Mouse (Mus musculus) left cerebral cortex, postnatal 36 days (tissue): Measurements from ENCODE around the gene Gm13290. TPM values are rescaled to one million over a fixed set of nuclear protein-coding genes. Genes with fewer than 3 reads are reported as not detected.
"Not testable (repeated sequence)": the region's sequence is repeated elsewhere in the genome, so short reads cannot be mapped to it uniquely, and the experiment has no call there.

Experiments
- DNase-seq, 2 experiments: peaks; one replicate each; pipeline ENCODE4 v3.0.0; 2021 to 2022; ENCODE audit warnings: low spot score in 2 of 2, mixed read lengths in 1 of 2
- intact Hi-C: fragments of 180-260 bp; cut with DNase I; formaldehyde crosslinking; loops from one replicate; pipeline ENCODE4 v1.15.1; 2025
- total RNA-seq, 2 experiments: library from RNA; stranded (reverse); gene quantifications; 2 replicates each; pipeline ENCODE4 v1.2.3; 2021

Gm13290 gene
- not detected for total RNA-seq

GRCm38 (mm10) chr4:88773534-88773933 is at the start of gene Gm13290:
TSS of gene Gm13290 (plus strand) at chr4:88773834.
- intact Hi-C loops, DNase-seq: not testable (repeated sequence)

GRCm38 (mm10) chr4:88726727-88727126 is 46.9 kb upstream of the Gm13290 start:
- intact Hi-C loops = no loop called here
- DNase-seq = no peak

GRCm38 (mm10) chr4:88727324-88727723 is 46.3 kb upstream of the Gm13290 start:
- intact Hi-C loops = no loop called here
- DNase-seq = no peak

- intact Hi-C loops = no loop called here
- no peak for DNase-seq
These were observed 35.2 kb upstream of the Gm13290 start for GRCm38 (mm10) chr4:88738480-88738879.

- intact Hi-C loops = no loop called here
- DNase-seq = no peak
These were observed 34.6 kb upstream of the Gm13290 start for GRCm38 (mm10) chr4:88739036-88739435.

GRCm38 (mm10) chr4:88741426-88741825 is 32.2 kb upstream of the Gm13290 start:
- intact Hi-C loops = loop anchor here (10.0 kb wide), 1 partner anchor 47 kb away; the partner anchor contains the start of gene Ifnab
- DNase-seq = no peak

- intact Hi-C loops = loop anchor here (10.0 kb wide), 1 partner anchor 48 kb away; the partner anchor contains the start of gene Ifnab
These were observed 30.8 kb upstream of the Gm13290 start for GRCm38 (mm10) chr4:88742771-88743371.

GRCm38 (mm10) chr4:88744207-88744606 is 29.4 kb upstream of the Gm13290 start:
- no peak for DNase-seq
- intact Hi-C loops = loop anchor here (10.0 kb wide), 1 partner anchor 49 kb away; the partner anchor contains the start of gene Ifnab

More at GRCm38 (mm10) chr4:88742771-88743371, 30.8 kb upstream of the Gm13290 start:
- DNase-seq = no peak

- intact Hi-C loops = loop anchor here (10.0 kb wide), 1 partner anchor 55 kb away; the partner anchor contains the start of gene Ifnab
- DNase-seq = no peak
These were observed 23.7 kb upstream of the Gm13290 start for GRCm38 (mm10) chr4:88749926-88750325.

GRCm38 (mm10) chr4:88754818-88755340 is 18.8 kb upstream of the Gm13290 start, which contains the start of gene Gm13271:
TSS of gene Gm13271 (plus strand) at chr4:88754868.
- DNase-seq = peak; percentile 64 to 65
- intact Hi-C loops = not testable (repeated sequence)

- DNase-seq, intact Hi-C loops: not testable (repeated sequence)
These were observed 16.8 kb upstream of the Gm13290 start for GRCm38 (mm10) chr4:88756581-88757513.

- DNase-seq = peak; percentile 88 to 90
- intact Hi-C loops = not testable (repeated sequence)
These were observed 16.0 kb upstream of the Gm13290 start for GRCm38 (mm10) chr4:88757628-88758031.

- DNase-seq, intact Hi-C loops: not testable (repeated sequence)
These were observed 14.9 kb upstream of the Gm13290 start for GRCm38 (mm10) chr4:88758751-88759150.

- DNase-seq = peak in 1 of 2 experiments; percentile 21
- intact Hi-C loops = not testable (repeated sequence)
These were observed 13.9 kb upstream of the Gm13290 start, which contains the start of gene Gm13283 for GRCm38 (mm10) chr4:88759610-88760268. TSS of gene Gm13283 (plus strand) at chr4:88760119.

- intact Hi-C loops = not testable (repeated sequence)
- peak; percentile 50 to 52 for DNase-seq
These were observed 13.2 kb upstream of the Gm13290 start for GRCm38 (mm10) chr4:88760431-88760830.

- intact Hi-C loops = not testable (repeated sequence)
- peak; percentile 62 to 68 for DNase-seq
These were observed 11.9 kb upstream of the Gm13290 start for GRCm38 (mm10) chr4:88761776-88762175.

- DNase-seq, intact Hi-C loops: not testable (repeated sequence)
These were observed 11.3 kb upstream of the Gm13290 start for GRCm38 (mm10) chr4:88762341-88762740.

GRCm38 (mm10) chr4:88763384-88764018 is 10.1 kb upstream of the Gm13290 start:
- DNase-seq, intact Hi-C loops: not testable (repeated sequence)

- DNase-seq, intact Hi-C loops: not testable (repeated sequence)
These were observed 3.0 kb downstream of the Gm13290 start, which contains the start of gene Gm13289 for GRCm38 (mm10) chr4:88776622-88777021. TSS of gene Gm13289 (plus strand) at chr4:88776922.
